Mouse (Mus musculus) stomach, postnatal 0 days (tissue): Measurements from ENCODE around the gene Cops7a.
A peak's percentile ranks its signal among the peaks of the same experiment; 100 is the strongest.

Source experiments
- CTCF ChIP-seq: IDR thresholded peaks from 2 replicates; pipeline ENCODE4 v1.5.1; 2016; ENCODE audit warnings: antibody characterized with exemption, low read depth, mild to moderate bottlenecking, moderate library complexity
- EP300 ChIP-seq: optimal IDR thresholded peaks from 2 replicates; pipeline ENCODE3; 2016; ENCODE audit warnings: antibody characterized with exemption

- peak; percentile 100 for TF ChIP-seq CTCF
- TF ChIP-seq EP300, result no peak
Observed at GRCm38 (mm10) chr6:124930754-124931524, 34.4 kb downstream of the Cops7a start, which contains the start of gene Mlf2.
